Mouse (Mus musculus): ENCODE data around the gene Fam149a.
A peak's percentile ranks its signal among the peaks of the same experiment; 100 is the strongest.

The Fam149a gene

GRCm38 (mm10) chr8:45381963-45382347 lies at the start of gene Fam149a:
Gene Fam149a, minus strand, starts transcription at chr8:45382291.
- DNase-seq (ENCODE audit: low spot score) = no peak

DNA sequence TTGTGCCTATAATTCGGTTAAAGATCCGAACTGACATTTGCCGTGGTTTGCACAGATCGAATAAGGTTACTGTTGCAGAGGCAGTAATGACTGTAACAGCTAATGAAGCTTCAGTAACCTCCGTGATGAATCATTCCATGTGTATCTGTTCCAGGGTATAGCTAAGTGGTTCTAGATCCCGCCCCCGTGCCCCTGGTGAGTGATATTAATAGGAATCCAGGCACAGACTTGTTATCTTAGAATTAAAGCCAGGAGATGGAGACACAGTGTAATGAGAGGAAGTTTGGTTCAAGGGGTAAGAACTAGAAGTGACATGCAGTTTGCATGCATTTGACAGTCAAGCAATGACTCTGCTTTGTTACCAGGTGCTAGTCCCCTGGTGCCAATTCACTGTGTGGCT lies 38.1 kb upstream of the Fam149a start:
- no peak for DNase-seq (ENCODE audit: low spot score)

DNA sequence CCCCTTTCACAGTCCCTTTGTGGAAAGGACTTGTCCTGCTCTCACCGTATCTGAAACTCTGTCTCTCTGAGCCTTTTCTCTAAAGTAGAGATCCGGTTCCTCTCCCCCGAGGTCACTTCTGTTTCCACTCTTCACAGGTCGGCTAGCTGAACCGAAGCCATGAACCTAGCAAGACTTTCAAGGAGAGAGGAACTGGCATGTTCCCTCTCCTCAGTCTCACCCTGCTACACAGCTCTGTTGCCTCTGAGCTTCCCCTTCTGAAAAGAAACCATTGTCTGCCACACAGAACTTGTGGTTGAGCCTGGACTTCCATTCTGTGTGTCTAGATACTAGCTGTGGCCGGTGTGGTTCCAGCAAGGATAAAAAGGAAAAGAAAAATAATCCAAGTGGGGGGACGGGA lies 32.9 kb upstream of the Fam149a start:
- DNase-seq (ENCODE audit: low spot score) = no peak

DNA sequence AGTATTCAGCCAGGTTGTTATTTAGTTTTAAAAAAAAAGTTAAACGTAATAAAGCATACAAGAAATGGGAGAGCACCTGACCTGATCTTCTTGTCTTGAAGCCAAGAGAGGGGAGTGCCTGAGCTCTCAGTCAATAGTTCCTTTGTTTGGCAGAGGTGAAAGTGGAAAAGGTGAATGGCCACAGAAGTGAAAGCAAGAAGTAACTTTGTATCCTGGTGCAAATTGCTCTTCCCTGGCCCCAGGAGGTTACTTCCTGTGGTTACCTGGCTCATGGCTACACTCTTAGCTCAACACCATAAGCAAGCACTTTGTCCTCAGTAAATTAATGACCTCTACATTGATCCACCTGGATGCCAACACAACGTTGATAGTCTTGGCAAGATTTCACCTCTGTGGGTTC lies 28.8 kb upstream of the Fam149a start, which contains the start of gene Tlr3:
Tlr3 (minus strand) TSS at position 199 of the 400 bp plus-strand sequence.
- no peak for DNase-seq (ENCODE audit: low spot score)

DNA sequence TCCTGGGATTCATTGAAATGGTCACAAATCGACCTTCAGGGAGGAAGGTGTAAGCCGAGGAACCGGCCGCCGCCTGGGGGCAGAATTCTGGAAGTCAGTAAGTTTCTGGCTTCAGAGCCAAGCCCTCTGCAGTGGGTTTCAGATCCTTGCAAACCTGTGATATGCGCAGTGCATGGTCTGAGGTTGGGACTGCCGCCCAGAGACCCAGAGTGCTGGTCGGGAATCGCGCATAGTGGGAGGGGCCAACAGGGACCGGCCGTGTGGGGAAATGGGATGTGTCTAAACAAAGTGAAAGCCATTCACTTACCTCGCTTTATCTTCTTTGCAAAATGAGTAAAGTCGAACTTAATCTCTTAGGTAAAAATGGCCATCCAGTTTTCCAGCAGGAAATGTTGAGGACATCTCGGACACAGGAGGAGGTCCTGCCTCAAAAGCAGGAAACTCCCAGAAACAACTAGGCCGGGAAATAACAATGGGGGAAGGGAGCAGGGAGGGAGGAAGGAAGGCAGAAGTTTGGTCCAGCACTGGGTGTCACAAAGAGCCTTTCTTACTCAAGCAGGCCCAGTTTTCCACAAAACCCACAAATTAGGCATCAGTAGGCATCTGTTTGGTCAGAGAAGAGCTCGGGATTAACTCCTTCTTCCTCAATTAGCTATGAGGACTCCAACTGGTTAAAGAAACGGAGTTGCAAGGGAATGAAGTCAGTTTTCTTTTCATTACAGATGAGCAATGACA lies 28.2 kb upstream of the Fam149a start:
- no peak for DNase-seq (ENCODE audit: low spot score)

GRCm38 (mm10) chr8:45409702-45410101 lies 27.6 kb upstream of the Fam149a start:
- DNase-seq (ENCODE audit: low spot score) = no peak

DNA sequence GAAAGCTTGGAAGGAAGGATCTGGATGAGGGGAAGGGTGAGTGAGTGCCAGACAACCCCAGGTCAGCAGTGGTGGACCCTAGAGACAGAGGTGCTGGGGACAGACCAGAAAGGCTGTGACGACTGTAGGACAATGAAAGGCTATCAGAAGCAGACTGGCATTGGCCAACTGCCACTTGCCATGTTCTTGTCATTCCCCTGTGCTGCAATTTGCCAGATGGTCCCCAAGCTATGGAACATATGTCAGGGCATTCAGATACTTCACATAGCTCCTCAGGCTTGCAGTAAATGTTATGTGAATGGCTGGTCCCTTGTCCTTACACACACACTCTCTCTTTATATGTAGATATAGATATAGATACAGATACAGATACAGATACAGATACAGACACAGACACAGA lies 1.2 kb upstream of the Fam149a start:
- DNase-seq (ENCODE audit: low spot score) = no peak

GRCm38 (mm10) chr8:45381075-45381962 lies 772 bp downstream of the Fam149a start:
- DNase-seq (ENCODE audit: low spot score) = no peak

- DNase-seq (ENCODE audit: low spot score) = no peak
Measured at GRCm38 (mm10) chr8:45380598-45380997, 1.5 kb downstream of the Fam149a start.

DNA sequence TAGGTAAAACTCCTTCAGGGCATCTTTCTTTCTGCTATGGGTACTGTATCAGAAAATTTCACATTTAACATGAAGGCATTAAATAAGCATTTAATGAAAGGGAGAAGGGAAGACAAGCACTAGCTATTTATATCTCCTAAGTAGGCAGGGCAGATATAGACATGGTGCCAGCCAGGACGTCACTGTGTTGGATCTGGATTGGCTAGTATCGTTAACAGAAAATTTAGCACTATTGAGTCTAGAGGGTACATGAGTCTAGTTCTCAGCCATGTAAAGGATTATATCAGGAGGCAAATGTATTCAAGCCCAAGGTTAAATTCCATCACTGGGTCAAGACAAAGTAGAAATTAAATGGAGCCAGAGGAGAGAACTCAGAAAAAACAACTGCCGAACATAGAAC lies 8.0 kb downstream of the Fam149a start:
- DNase-seq (ENCODE audit: low spot score) = no peak

DNA sequence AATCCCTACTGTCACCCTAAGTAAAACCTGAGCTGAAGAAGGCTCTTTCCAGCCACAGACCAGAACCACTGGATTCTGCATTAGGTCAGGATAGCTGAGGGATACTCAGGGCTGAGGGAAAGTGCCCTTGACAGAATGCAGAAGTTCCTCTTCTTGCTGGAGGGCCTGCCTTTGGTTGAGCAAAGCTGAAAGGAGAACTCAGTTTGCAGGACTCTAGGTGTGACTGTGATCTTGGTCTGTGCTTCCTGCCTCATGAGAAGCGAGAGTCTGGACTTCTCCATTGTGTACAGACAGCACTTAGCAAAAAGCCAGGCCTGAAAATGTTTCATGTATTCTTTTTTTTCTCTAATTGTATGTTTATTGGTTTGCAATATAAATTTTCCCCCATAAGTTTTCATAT lies 14.9 kb downstream of the Fam149a start:
- DNase-seq (ENCODE audit: low spot score) = no peak

- no peak for DNase-seq (ENCODE audit: low spot score)
Measured at GRCm38 (mm10) chr8:45363220-45363619, 18.9 kb downstream of the Fam149a start.

DNA sequence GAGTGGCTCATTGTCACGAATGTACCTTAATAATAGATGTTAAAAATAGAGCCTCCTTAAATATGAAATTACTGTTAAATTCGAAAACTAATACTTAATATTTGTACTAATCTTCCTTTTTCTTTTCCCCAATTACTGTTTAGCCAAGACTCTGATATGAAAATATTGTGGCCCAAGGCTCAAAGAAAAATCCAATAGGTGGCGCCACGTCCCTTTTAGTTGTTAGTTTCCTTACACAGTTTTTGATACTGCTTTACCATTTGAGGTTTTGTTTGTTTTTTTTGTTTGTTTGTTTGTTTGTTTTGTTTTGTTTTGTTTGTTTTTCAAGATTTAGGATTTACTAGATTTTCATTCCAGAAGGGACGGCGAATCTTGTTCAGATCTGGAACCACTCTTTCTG lies 19.8 kb downstream of the Fam149a start:
- DNase-seq (ENCODE audit: low spot score) = no peak

GRCm38 (mm10) chr8:45359091-45359605 lies 22.9 kb downstream of the Fam149a start:
- DNase-seq (ENCODE audit: low spot score) = no peak

GRCm38 (mm10) chr8:45358132-45358918 lies 23.8 kb downstream of the Fam149a start:
- no peak for DNase-seq (ENCODE audit: low spot score)

DNA sequence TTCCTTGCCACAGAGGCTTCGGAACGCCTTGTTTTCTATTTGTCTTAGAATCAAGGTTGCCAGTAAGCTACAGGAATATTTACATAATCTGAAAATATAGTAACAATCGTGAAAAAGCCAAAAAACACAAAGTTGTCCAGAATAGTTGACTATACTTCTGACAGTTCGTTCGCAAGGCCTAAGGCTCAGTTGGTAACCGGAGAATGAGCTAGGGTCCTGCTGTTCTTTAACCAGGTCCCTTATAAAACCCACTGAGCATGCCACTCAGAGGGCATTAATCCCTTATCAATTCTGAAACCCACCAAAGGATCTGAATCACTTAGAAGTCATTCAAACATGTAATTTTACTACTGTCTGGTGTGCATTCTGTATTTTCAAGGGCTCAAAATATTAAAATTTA lies 26.3 kb downstream of the Fam149a start:
- no peak for DNase-seq (ENCODE audit: low spot score)

- peak; percentile 49 for DNase-seq (ENCODE audit: low spot score)
Measured at GRCm38 (mm10) chr8:45345031-45345430, 37.1 kb downstream of the Fam149a start.

- no peak for DNase-seq (ENCODE audit: low spot score)
Measured at GRCm38 (mm10) chr8:45344298-45344697, 37.8 kb downstream of the Fam149a start.

DNA sequence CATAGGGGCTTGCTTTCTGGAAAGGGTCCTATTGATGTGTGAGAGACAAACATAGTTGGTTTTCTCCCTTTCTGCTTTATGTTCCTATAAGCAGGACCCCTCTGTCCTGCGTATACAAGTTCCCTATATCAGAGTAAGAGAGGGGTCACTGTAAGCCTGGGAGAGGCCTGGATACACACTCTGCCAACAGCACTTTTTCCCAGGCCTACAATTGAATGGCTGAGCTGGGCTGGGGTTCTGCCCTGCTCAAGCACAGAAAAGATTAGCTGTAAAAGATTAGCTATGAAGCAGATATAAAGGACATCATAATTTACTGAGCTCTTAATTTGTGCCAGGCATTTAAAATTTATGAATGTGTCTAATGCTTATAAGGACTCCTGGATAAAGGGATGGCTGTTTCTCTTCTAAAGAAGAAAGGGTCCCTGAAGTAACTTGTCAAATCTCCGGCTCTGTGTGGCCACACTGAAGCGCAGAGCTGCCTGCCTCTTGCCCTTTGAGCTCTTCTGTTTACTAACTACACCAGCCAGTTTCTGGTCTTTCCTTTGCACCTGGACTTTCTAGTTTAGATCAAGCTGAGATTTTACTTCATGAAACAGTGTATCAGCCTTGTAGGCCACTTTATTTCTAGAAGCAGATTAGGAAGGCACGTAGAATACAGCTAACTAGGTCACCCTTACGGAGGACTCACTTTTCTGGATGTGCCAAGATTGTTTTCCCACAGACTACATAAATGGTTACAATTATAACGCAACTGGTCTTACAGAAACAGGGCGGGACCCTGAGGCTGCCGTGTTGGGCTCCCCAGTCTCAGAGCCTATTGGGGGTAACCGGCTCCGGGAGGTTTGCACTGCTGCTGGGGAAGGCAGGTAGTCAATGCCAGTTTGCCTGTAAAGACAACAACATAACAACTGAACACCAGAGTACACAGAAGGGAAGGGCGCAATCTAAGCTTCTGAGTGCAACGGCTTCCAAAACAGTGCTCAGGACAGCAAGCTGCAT lies 40.2 kb downstream of the Fam149a start:
- DNase-seq (ENCODE audit: low spot score) = no peak

DNA sequence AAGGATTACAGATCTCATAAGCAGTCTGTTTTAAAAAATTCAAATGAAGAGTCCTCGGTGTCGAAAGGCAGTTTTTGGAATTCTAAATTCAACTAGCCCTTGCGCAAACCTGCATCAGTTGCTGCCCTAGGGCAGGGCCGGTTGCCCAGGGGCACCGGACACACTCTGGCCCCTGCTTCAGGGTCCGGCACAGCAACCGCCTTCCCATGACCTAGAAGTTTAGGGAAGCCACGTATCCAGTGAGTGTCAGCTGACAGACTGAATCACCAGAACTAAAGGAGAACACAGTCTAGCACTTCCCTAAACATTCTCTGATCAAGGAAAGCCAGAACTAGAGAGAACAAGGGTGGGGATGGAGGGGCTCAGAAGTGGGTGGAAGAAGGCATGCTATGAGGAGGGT lies 48.6 kb downstream of the Fam149a start:
- DNase-seq (ENCODE audit: low spot score) = no peak
